Mouse (Mus musculus): Measurements from ENCODE around the gene Inca1.

Gene Inca1

GRCm38 (mm10) chr11:70701221-70701955 lies 1.4 kb upstream of the Inca1 start:
- DNase-seq, result no peak

GRCm38 (mm10) chr11:70700613-70701012 lies 658 bp upstream of the Inca1 start:
- peak; percentile 62 to 63 for DNase-seq

GRCm38 (mm10) chr11:70699051-70699450 lies 904 bp downstream of the Inca1 start:
- DNase-seq, result no peak

GRCm38 (mm10) chr11:70697376-70697775 lies 2.6 kb downstream of the Inca1 start:
- DNase-seq, result no peak

GRCm38 (mm10) chr11:70693504-70693903 lies 6.5 kb downstream of the Inca1 start:
- no peak for DNase-seq

GRCm38 (mm10) chr11:70689578-70689977 lies 10.4 kb downstream of the Inca1 start:
- no peak for DNase-seq

GRCm38 (mm10) chr11:70688372-70688771 lies 11.6 kb downstream of the Inca1 start:
- no peak for DNase-seq

- DNase-seq, result peak; percentile 87 to 90
These were observed 12.3 kb downstream of the Inca1 start, which contains the start of gene Camta2 for GRCm38 (mm10) chr11:70687601-70688199. Gene Camta2 (minus strand): TSS chr11:70688105.

- DNase-seq, result peak; percentile 61 to 66
These were observed 12.9 kb downstream of the Inca1 start for GRCm38 (mm10) chr11:70686901-70687566.

GRCm38 (mm10) chr11:70683640-70684039 lies 16.3 kb downstream of the Inca1 start:
- DNase-seq, result no peak

GRCm38 (mm10) chr11:70681897-70682581 lies 17.9 kb downstream of the Inca1 start:
- no peak for DNase-seq

GRCm38 (mm10) chr11:70681170-70681569 lies 18.8 kb downstream of the Inca1 start:
- DNase-seq, result no peak

- DNase-seq, result no peak
These were observed 20.1 kb downstream of the Inca1 start for GRCm38 (mm10) chr11:70679894-70680293.

GRCm38 (mm10) chr11:70679361-70679760 lies 20.6 kb downstream of the Inca1 start:
- no peak for DNase-seq

GRCm38 (mm10) chr11:70678576-70678975 lies 21.4 kb downstream of the Inca1 start:
- no peak for DNase-seq

- DNase-seq, result no peak
These were observed 21.9 kb downstream of the Inca1 start for GRCm38 (mm10) chr11:70678092-70678491.

- no peak for DNase-seq
These were observed 25.5 kb downstream of the Inca1 start for GRCm38 (mm10) chr11:70674501-70674900.

GRCm38 (mm10) chr11:70674014-70674413 lies 25.9 kb downstream of the Inca1 start:
- DNase-seq, result no peak

GRCm38 (mm10) chr11:70671333-70672047 lies 28.5 kb downstream of the Inca1 start:
- no peak for DNase-seq

GRCm38 (mm10) chr11:70670483-70670882 lies 29.5 kb downstream of the Inca1 start:
- DNase-seq, result peak in 1 of 2 experiments; percentile 26

GRCm38 (mm10) chr11:70669582-70670345 lies 30.2 kb downstream of the Inca1 start:
- peak; percentile 68 to 75 for DNase-seq
